Mouse (Mus musculus): ENCODE measurements around the gene Mxra8. TPM values are rescaled to one million over a fixed set of nuclear protein-coding genes. Genes with fewer than 3 reads are reported as not detected.

Gene Mxra8
- polyA plus RNA-seq, 1 experiment from 2014 or later = 39.9 TPM

- peak; percentile 40 for ATAC-seq
Observed at GRCm38 (mm10) chr4:155847591-155848352, 8.3 kb downstream of the Mxra8 start.

GRCm38 (mm10) chr4:155848434-155849095 is 9.1 kb downstream of the Mxra8 start:
- TF ChIP-seq CTCF (IDR thresholded peaks at IDR 0.05; ENCODE audit: low read depth) = no peak
- no peak for ATAC-seq
- Histone ChIP-seq H3K36me3 (ENCODE audit: control insufficient read depth, insufficient read depth) (no peaks in the 10 kb centered on the region; the same call in 1 of the 2 replicates), H3K9me3 (ENCODE audit: control insufficient read depth) (no peaks in the 10 kb centered on the region), H3K9ac (ENCODE audit: low read depth, low read length) (peak overlapping the region; percentile 87), H3K27ac (ENCODE audit: low read depth, low read length) (no peak overlapping the region), H3K4me1 (replicated peaks; ENCODE audit: control insufficient read depth, insufficient read depth, low read length) (peaks cover 6% of the 10 kb centered on the region; the same call in 1 of the 2 replicates), H3K4me3 (ENCODE audit: low read depth, low read length) (peak overlapping the region; percentile 75), H3K4me2 (replicated peaks; ENCODE audit: low read depth) (peak overlapping the region; percentile 98), H3K27me3 (replicated peaks; ENCODE audit: control insufficient read depth, insufficient read depth, low read length) (no peaks in the 10 kb centered on the region)
- WGBS = 57% methylated on average over 7 of the region's 7 CpGs

More at GRCm38 (mm10) chr4:155847591-155848352, 8.3 kb downstream of the Mxra8 start:
- 1% methylated on average over 55 of the region's 69 CpGs for WGBS
- H3K9ac ChIP-seq (ENCODE audit: low read depth, low read length) = peak overlapping the region; percentile 87
- peak overlapping the region; percentile 98 for H3K4me2 ChIP-seq (replicated peaks; ENCODE audit: low read depth)
- H3K27me3 ChIP-seq (replicated peaks; ENCODE audit: control insufficient read depth, insufficient read depth, low read length) = no peaks in the 10 kb centered on the region
- peak; percentile 31 for TF ChIP-seq CTCF (IDR thresholded peaks at IDR 0.05; ENCODE audit: low read depth)
- H3K4me3 ChIP-seq (ENCODE audit: low read depth, low read length) = peak overlapping the region; percentile 75
- H3K27ac ChIP-seq (ENCODE audit: low read depth, low read length) = peak overlapping the region; percentile 65
- H3K9me3 ChIP-seq (ENCODE audit: control insufficient read depth) = no peaks in the 10 kb centered on the region
- peaks cover 1% of the 10 kb centered on the region; the same call in 1 of the 2 replicates for H3K36me3 ChIP-seq (ENCODE audit: control insufficient read depth, insufficient read depth)
- H3K4me1 ChIP-seq (replicated peaks; ENCODE audit: control insufficient read depth, insufficient read depth, low read length) = peaks cover 6% of the 10 kb centered on the region; the same call in 1 of the 2 replicates

- 82% methylated on average over 2 of the region's 2 CpGs for WGBS
- Histone ChIP-seq H3K9ac (ENCODE audit: low read depth, low read length) (no peak overlapping the region), H3K4me2 (replicated peaks; ENCODE audit: low read depth) (peak overlapping the region; percentile 98; the same call in 1 of the 2 replicates), H3K27ac (ENCODE audit: low read depth, low read length) (no peak overlapping the region; the same call in 1 of the 2 replicates), H3K9me3 (ENCODE audit: control insufficient read depth) (no peaks in the 10 kb centered on the region), H3K4me3 (ENCODE audit: low read depth, low read length) (no peak overlapping the region), H3K27me3 (replicated peaks; ENCODE audit: control insufficient read depth, insufficient read depth, low read length) (no peaks in the 10 kb centered on the region), H3K36me3 (ENCODE audit: control insufficient read depth, insufficient read depth) (peaks cover 7% of the 10 kb centered on the region; the same call in 1 of the 2 replicates), H3K4me1 (replicated peaks; ENCODE audit: control insufficient read depth, insufficient read depth, low read length) (peaks cover 6% of the 10 kb centered on the region; the same call in 1 of the 2 replicates)
- TF ChIP-seq CTCF (IDR thresholded peaks at IDR 0.05; ENCODE audit: low read depth) = no peak
- ATAC-seq = no peak
Observed at GRCm38 (mm10) chr4:155849391-155849790, 9.9 kb downstream of the Mxra8 start.

GRCm38 (mm10) chr4:155849792-155850451 is 10.4 kb downstream of the Mxra8 start:
- ATAC-seq = no peak
- Histone ChIP-seq H3K27ac (ENCODE audit: low read depth, low read length) (no peak overlapping the region; the same call in 1 of the 2 replicates), H3K36me3 (ENCODE audit: control insufficient read depth, insufficient read depth) (peaks cover 12% of the 10 kb centered on the region; the same call in 1 of the 2 replicates), H3K9me3 (ENCODE audit: control insufficient read depth) (no peaks in the 10 kb centered on the region), H3K4me2 (replicated peaks; ENCODE audit: low read depth) (peak overlapping the region; percentile 9; the same call in 1 of the 2 replicates), H3K27me3 (replicated peaks; ENCODE audit: control insufficient read depth, insufficient read depth, low read length) (no peaks in the 10 kb centered on the region), H3K4me3 (ENCODE audit: low read depth, low read length) (no peak overlapping the region), H3K9ac (ENCODE audit: low read depth, low read length) (no peak overlapping the region), H3K4me1 (replicated peaks; ENCODE audit: control insufficient read depth, insufficient read depth, low read length) (peaks cover 6% of the 10 kb centered on the region; the same call in 1 of the 2 replicates)
- WGBS = 56% methylated on average over 3 of the region's 3 CpGs
- TF ChIP-seq CTCF (IDR thresholded peaks at IDR 0.05; ENCODE audit: low read depth) = no peak

GRCm38 (mm10) chr4:155851368-155851767 is 11.9 kb downstream of the Mxra8 start:
- 85% methylated on average over 3 of the region's 3 CpGs for WGBS
- Histone ChIP-seq H3K9ac (ENCODE audit: low read depth, low read length) (no peak overlapping the region), H3K27ac (ENCODE audit: low read depth, low read length) (no peak overlapping the region), H3K27me3 (replicated peaks; ENCODE audit: control insufficient read depth, insufficient read depth, low read length) (no peaks in the 10 kb centered on the region), H3K9me3 (ENCODE audit: control insufficient read depth) (no peaks in the 10 kb centered on the region), H3K36me3 (ENCODE audit: control insufficient read depth, insufficient read depth) (peaks cover 26% of the 10 kb centered on the region), H3K4me1 (replicated peaks; ENCODE audit: control insufficient read depth, insufficient read depth, low read length) (peaks cover 6% of the 10 kb centered on the region; the same call in 1 of the 2 replicates), H3K4me3 (ENCODE audit: low read depth, low read length) (no peak overlapping the region), H3K4me2 (replicated peaks; ENCODE audit: low read depth) (no peak overlapping the region)
- no peak for TF ChIP-seq CTCF (IDR thresholded peaks at IDR 0.05; ENCODE audit: low read depth)
- no peak for ATAC-seq
